Mouse (Mus musculus) left cerebral cortex, postnatal 4 days (tissue): ENCODE results near the gene Tmprss2. TPM values are rescaled to one million over a fixed set of nuclear protein-coding genes. Genes with fewer than 3 reads are reported as not detected.
A peak's percentile ranks its signal among the peaks of the same experiment; 100 is the strongest.
"Not testable (repeated sequence)": the region's sequence is repeated elsewhere in the genome, so short reads cannot be mapped to it uniquely, and the experiment has no call there.

ENCODE experiments used
- DNase-seq: peaks from one replicate; pipeline ENCODE4 v3.0.0-alpha.2; 2022
- intact Hi-C: fragments of 180-260 bp; cut with DNase I; formaldehyde crosslinking; loops from one replicate; pipeline ENCODE4 v1.15.1; 2025
- total RNA-seq, 2 experiments: library from RNA; stranded (reverse); gene quantifications; 2 replicates each; pipeline ENCODE4 v1.2.3; 2021

Tmprss2 gene
- total RNA-seq, 2 experiments from 2014 or later, result not detected

DNA sequence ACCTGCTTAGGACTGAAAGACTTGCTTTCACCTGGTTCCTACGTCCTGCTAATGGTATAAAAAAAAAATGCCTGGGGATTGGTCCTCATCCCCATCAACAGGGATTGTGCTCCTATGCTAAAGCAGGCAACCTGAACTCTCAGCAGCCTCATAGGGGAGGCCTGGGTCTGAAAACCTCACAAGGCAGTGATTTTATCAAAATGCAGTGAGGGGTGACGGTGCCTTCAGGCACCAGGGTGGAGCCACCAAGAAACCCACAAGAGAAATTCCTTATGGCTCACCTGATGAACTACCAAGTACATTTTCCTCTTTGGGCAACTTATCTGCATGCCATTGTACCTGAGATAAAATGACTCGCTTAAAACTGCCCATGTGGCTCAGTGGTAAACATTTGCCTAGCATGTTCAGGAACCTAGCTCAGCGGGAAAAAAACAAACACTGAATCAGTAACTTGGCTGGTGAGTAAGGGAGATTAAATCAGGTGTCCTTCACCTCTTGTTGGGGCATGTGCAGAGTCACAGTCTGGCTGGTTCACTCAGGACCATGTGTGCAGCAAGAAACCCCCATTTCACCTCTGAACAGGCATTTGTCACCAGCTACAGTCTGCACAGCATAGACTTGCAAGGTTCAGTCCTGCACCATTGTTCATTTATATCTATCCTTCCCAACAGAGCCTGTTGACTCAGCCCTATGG lies 17.0 kb downstream of the Tmprss2 start:
- intact Hi-C loops, result no loop called here
- DNase-seq, result no peak

DNA sequence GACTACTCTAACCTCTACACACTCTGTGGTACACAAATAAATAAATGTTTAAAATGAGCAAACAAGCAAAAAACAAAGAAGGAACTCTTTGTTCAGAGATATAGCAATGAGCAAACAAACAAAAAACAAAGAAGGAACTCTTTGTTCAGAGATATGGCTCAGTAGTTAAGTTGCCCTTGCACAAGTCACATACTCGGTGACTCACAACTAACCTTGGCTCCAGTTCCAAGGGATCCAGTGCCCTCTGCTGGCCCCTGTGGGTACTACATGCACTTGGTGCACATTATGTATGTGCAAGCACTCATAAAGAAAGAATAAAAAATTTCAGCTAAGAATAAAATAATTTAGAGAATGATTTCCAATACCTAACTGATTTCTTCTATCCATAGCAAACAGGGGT lies 17.9 kb downstream of the Tmprss2 start:
- intact Hi-C loops, result no loop called here
- peak; percentile 73 for DNase-seq

DNA sequence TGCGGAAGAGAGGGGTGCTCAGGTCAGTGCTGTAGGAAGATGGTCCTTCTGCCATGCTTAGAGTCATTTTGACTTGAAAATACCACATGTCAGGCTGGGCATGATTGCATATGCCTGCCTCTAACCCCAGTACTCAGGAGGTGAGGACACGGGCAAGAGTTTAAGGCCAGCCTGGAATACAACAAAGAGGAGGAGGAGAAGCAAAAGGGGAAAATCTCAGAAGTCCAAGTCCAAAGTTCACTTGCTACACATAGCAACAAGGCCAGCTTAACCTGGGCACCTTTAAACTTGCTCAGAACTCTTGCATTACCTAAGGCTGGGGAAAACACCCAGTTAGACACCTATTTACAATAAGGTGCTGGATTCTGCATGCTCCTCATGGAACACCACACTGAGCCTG lies 19.5 kb downstream of the Tmprss2 start:
- intact Hi-C loops, result no loop called here
- no peak for DNase-seq

- DNase-seq, intact Hi-C loops: not testable (repeated sequence)
Measured at GRCm38 (mm10) chr16:97582876-97583275, 28.1 kb downstream of the Tmprss2 start.

DNA sequence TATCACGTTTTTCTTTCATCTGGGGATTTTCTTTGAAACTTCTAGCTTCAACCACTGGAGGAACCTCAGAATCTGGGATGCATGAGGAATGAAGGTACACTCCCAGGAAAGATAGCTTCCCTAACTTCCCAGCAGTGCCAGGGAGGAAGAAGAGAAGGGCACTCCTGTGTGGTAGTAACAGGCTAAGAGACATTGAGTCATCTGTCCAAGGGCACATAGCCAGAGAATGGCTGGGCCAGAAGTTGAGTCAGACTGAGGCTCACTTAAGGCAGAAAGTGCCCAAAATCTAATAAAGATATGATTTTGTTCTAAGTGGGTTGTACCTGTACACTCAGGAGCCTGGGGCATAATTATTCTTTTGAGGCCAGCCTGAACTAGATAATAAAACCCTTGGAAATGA lies 41.6 kb downstream of the Tmprss2 start:
- DNase-seq, result no peak
- intact Hi-C loops, result no loop called here

- DNase-seq, result peak; percentile 50
- intact Hi-C loops, result no loop called here
Measured at GRCm38 (mm10) chr16:97568662-97569061, 42.3 kb downstream of the Tmprss2 start.

DNA sequence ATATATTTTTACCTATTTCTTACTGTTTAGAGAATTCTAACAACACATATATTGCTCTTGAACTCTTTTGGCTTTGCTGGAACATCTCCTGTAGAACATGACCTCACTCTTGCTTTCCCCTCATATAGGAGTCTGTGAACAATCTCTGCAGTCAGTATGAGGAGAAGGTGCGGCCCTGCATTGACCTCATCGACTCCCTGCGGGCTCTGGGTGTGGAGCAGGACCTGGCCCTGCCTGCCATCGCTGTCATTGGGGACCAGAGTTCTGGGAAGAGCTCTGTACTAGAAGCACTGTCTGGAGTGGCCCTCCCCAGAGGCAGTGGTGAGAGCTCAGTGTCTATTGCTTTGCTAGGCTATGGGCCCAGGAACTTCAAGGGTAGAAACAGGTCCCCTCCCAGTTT lies 66.7 kb downstream of the Tmprss2 start:
- no peak for DNase-seq
- intact Hi-C loops, result no loop called here

GRCm38 (mm10) chr16:97536859-97537258 lies 74.1 kb downstream of the Tmprss2 start:
- intact Hi-C loops, result no loop called here
- DNase-seq, result no peak

DNA sequence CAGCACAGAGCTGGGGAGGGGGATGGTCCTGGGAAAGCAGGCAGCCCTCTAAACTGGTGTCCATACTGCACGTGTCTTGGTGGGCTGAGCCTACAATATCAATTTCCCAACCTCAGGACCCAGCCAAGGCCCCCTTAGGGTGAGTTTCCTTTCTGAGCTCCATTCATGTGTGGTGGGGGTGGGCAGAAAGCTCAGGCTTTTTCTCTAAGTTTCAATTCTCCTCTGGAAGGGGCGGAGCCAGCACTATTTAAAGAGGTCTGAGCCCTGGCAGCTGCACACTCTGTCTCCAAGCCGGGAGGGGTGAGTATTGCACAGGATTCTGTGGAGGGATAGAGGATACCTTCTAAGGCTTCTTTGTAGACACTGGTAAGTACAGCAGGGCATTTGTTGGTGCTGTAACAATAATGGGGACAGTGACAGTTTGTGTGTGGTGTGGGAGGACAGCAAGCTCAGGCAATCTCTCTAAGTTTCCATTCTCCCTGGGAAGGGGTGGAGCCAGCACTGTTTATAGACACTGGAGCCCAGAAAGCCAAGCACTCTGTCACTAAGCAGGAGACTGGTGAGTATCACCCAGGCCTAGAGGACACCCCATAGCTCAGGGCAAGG lies 75.1 kb downstream of the Tmprss2 start:
- peak; percentile 28 for DNase-seq
- intact Hi-C loops, result no loop called here

DNA sequence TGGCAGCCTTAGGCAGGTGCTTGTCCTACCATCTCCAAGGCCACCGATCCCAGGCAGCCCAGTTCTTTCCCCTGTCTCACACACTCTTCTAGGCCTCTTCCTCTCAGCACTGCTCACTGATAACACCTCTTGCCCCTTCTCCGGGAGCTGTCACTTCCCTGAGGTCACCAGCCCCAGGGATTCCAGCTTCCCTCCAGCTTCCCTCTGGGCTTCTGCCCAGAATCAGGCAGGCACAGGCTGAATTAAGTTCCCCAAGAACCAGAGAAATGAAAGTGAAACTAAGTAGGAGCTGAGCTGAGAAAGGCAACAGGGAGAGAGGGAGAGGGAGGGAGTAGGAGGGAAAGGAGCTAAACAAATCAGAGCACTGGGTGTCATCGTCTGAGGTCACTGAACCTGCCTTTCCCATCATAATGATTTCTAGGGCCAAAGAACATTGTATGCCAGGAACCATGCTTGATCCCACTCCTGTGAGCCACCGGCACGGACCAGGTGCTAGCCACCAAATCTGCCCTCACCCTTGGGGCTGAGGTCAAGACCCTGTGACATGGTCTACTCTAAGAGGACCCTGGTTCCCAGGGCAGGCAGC lies 76.0 kb downstream of the Tmprss2 start:
- intact Hi-C loops, result no loop called here
- peak; percentile 16 for DNase-seq

GRCm38 (mm10) chr16:97534448-97534847 lies 76.5 kb downstream of the Tmprss2 start:
- intact Hi-C loops, result no loop called here
- peak; percentile 11 for DNase-seq

GRCm38 (mm10) chr16:97533751-97534150 lies 77.2 kb downstream of the Tmprss2 start:
- DNase-seq, result no peak

DNA sequence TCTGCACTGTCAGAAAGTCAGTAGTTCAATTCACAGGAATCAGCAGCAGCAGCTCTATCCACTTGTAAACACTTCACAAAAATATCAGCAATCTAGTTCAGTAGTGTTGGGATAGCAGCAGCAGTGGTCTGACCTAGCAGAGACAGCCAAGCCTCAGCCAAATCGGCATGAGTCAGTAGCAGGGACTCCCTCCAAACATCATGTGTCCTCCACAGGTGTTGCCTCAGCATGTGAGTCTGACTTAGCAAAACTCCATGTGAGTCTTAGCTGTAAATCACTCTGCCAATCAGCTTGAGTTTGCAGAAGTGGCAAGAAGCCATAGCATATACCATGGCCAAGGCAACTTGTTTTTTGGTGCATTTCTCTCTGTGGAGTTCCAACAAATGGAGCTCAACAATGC lies 77.9 kb downstream of the Tmprss2 start:
- intact Hi-C loops, result no loop called here

More at GRCm38 (mm10) chr16:97533751-97534150, 77.2 kb downstream of the Tmprss2 start:
- intact Hi-C loops, result no loop called here

GRCm38 (mm10) chr16:97529241-97529640 lies 81.8 kb downstream of the Tmprss2 start:
- DNase-seq, result no peak
- intact Hi-C loops, result no loop called here

More for the DNA sequence above, 77.9 kb downstream of the Tmprss2 start:
- no peak for DNase-seq

- peak; percentile 46 for DNase-seq
- intact Hi-C loops, result no loop called here
Measured at GRCm38 (mm10) chr16:97523024-97523423, 88.0 kb downstream of the Tmprss2 start.

GRCm38 (mm10) chr16:97521983-97522382 lies 89.0 kb downstream of the Tmprss2 start:
- intact Hi-C loops, result no loop called here
- DNase-seq, result no peak

DNA sequence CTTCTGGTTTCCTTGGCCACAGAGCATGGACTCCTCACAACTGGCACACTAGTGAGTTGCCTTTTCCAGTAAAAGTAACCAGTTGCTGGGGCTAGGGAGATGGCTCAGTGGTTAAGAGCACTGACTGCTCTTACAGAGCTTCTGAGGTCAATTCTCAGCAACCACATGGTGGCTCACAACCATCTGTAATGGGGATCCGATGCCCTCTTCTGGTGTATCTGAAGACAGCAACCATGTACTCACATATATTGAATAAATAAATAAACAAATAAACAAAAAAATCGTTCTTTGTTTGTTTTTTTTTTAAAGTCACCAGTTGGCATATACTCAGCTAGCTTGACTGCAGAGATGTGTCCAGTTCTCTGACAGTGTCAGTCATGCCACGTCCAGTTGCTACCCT lies 94.7 kb downstream of the Tmprss2 start:
- intact Hi-C loops, result no loop called here
- no peak for DNase-seq

Other genes starting within 250 kb of the Tmprss2 start
- gene Mx1, start 148.3 kb downstream of the Tmprss2 start, total RNA-seq, result 1 to 10 TPM in 1 of 2 experiments, under 1 TPM in 1; 0.38 to 2.2 TPM
- gene Fam3b, start 96.4 kb downstream of the Tmprss2 start, total RNA-seq, result not detected
- under 1 TPM; 0.38 to 0.40 TPM for gene Ripk4, start 152.6 kb upstream of the Tmprss2 start, total RNA-seq
- gene Prdm15, start 240.7 kb upstream of the Tmprss2 start, total RNA-seq, result 10 to 100 TPM; 21.9 to 25.8 TPM